Mouse (Mus musculus) kidney, embryonic 14.5 days (tissue): Measurements from ENCODE around the gene Olfr943. TPM values are rescaled to one million over a fixed set of nuclear protein-coding genes. Genes with fewer than 3 reads are reported as not detected.

ENCODE experiments used
- ATAC-seq: fragments of 200-750 bp; cut with Nextera tagmentation; 2 replicates; pipeline ENCODE4 v1.8.0; 2017; ENCODE audit warnings: moderate number of reproducible peaks, mild to moderate bottlenecking, moderate TSS enrichment, moderate library complexity; ENCODE audit not compliant: low FRiP score, low TSS enrichment
- H3K27ac ChIP-seq: fragments of 300-500 bp; sonication (generic); 2 replicates; pipeline ENCODE4 v1.5.1; 2014; ENCODE audit warnings: low read depth, mild to moderate bottlenecking, low read length, moderate library complexity, mixed read lengths
- H3K27me3 ChIP-seq: fragments of 300-500 bp; sonication (generic); 2 replicates; pipeline ENCODE4 v1.6.1; 2014; ENCODE audit warnings: mild to moderate bottlenecking, low read length; ENCODE audit not compliant: control insufficient read depth, insufficient read depth
- H3K36me3 ChIP-seq: fragments of 300-500 bp; sonication (generic); 2 replicates; pipeline ENCODE4 v1.6.1; 2014; ENCODE audit warnings: low read length, mixed read lengths; ENCODE audit not compliant: control insufficient read depth, insufficient read depth
- H3K4me1 ChIP-seq: fragments of 300-500 bp; sonication (generic); 2 replicates; pipeline ENCODE4 v1.6.1; 2014; ENCODE audit warnings: low read length, mixed read lengths; ENCODE audit not compliant: control insufficient read depth, insufficient read depth
- H3K4me2 ChIP-seq: fragments of 300-500 bp; sonication (generic); replicated peaks from 2 replicates; pipeline ENCODE4 v1.6.1; 2014; ENCODE audit warnings: low read depth, mild to moderate bottlenecking, low read length
- H3K4me3 ChIP-seq: fragments of 300-500 bp; sonication (generic); 2 replicates; pipeline ENCODE4 v1.5.1; 2014; ENCODE audit warnings: mild to moderate bottlenecking, low read length
- H3K9ac ChIP-seq: fragments of 300-500 bp; sonication (generic); 2 replicates; pipeline ENCODE4 v1.6.1; 2014; ENCODE audit warnings: low read depth, mild to moderate bottlenecking, low read length, moderate library complexity
- H3K9me3 ChIP-seq: fragments of 300-500 bp; sonication (generic); 2 replicates; pipeline ENCODE4 v1.6.1; 2016; ENCODE audit warnings: low read length; ENCODE audit not compliant: control insufficient read depth
- WGBS: fragments of 180-500 bp; shearing (Covaris S2); extraction: QIAGEN DNeasy Blood & Tissue Kit; methylation state at CpG from one replicate; pipeline ENCODE4 v1.1.7; 2014; 5-methylcytosine and 5-hydroxymethylcytosine counted together
- polyA plus RNA-seq: library from polyadenylated mRNA; unstranded; fragments of >200 nt; fragmentation: Nextera tagmentation; extraction: Ambion mirVana; gene quantifications from 2 replicates; pipeline ENCODE4 v1.2.1, GENCODE M21; 2014

The Olfr943 gene
- polyA plus RNA-seq: not detected in 2 replicates

GRCm38 (mm10) chr9:39166004-39166403, at the start of gene Olfr943:
Gene Olfr943, plus strand, starts transcription at chr9:39166304.
- Histone ChIP-seq H3K9ac (no peak within 1 kb of the TSS), H3K27me3 (no peaks in the 10 kb centered on the region), H3K4me1 (no peaks in the 10 kb centered on the region), H3K4me3 (no peak within 1 kb of the TSS), H3K4me2 (no peak within 1 kb of the TSS), H3K36me3 (no peaks in the 10 kb centered on the region), H3K27ac (no peak within 1 kb of the TSS), H3K9me3 (no peaks in the 10 kb centered on the region)
- 88% methylated on average over 5 of the region's 5 CpGs for WGBS
- ATAC-seq: no peak

- Histone ChIP-seq H3K36me3 (no peaks in the 10 kb centered on the region), H3K27ac (no peak overlapping the region), H3K9ac (no peak overlapping the region), H3K4me2 (no peak overlapping the region), H3K4me3 (no peak overlapping the region), H3K27me3 (no peaks in the 10 kb centered on the region), H3K4me1 (no peaks in the 10 kb centered on the region), H3K9me3 (no peaks in the 10 kb centered on the region)
- WGBS: 79% methylated on average over 1 of the region's 1 CpGs
- no peak for ATAC-seq
These were observed 38.8 kb upstream of the Olfr943 start for GRCm38 (mm10) chr9:39127326-39127725.

DNA sequence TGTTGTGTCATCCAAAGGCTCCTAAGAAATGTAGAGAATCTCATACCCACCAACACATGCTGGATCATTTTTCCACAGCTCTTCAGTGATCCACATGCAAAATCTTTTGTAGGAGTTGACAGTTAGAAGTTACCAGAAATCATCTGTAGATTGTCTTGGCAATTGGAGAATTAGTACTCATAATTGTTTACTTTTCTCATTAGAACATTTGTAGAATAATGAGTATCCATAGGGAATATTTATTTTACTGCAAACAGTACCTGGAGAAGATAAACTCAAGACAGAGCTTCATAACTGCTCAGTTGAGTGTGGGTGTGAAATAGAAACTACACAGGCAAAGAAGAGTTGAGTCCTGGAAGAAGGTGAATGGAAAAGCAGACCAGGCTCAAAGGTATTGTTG, 38.3 kb upstream of the Olfr943 start, which contains the start of gene Olfr27:
Olfr27 (plus strand) TSS at position 301 of the 400 bp plus-strand sequence.
- Histone ChIP-seq H3K9me3 (no peaks in the 10 kb centered on the region), H3K4me3 (no peak within 1 kb of the TSS), H3K4me1 (no peaks in the 10 kb centered on the region), H3K27me3 (no peaks in the 10 kb centered on the region), H3K4me2 (no peak within 1 kb of the TSS), H3K36me3 (no peaks in the 10 kb centered on the region), H3K9ac (no peak within 1 kb of the TSS), H3K27ac (no peak within 1 kb of the TSS)
- ATAC-seq: no peak

GRCm38 (mm10) chr9:39152401-39152800, 13.7 kb upstream of the Olfr943 start:
- Histone ChIP-seq H3K27me3 (no peaks in the 10 kb centered on the region), H3K4me1 (no peaks in the 10 kb centered on the region), H3K9me3 (no peaks in the 10 kb centered on the region), H3K27ac (no peak overlapping the region), H3K36me3 (no peaks in the 10 kb centered on the region), H3K4me2 (no peak overlapping the region), H3K4me3 (no peak overlapping the region), H3K9ac (no peak overlapping the region)
- no peak for ATAC-seq
- WGBS: 64% methylated on average over 1 of the region's 1 CpGs

DNA sequence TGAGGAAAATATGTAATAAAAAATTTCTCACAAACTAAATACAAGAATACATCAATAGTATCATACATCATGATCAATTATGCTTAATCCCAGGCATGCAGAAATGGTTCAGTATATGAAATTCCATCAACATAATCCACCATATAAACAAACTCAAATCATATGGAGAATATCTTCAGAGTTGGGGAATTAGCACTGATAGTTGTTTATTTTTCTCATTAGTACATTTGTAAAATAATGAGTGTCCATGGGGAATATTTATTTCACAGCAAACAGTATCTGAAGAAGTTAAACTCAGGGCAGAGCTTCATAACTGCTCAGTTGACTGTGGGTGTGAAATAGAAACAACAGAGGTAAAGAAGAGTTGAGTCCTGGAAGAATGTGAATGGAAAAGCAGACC, 35.5 kb downstream of the Olfr943 start, which contains the start of gene Olfr944:
Olfr944 (plus strand) TSS at position 301 of the 400 bp plus-strand sequence.
- Histone ChIP-seq H3K9me3 (no peaks in the 10 kb centered on the region), H3K27ac (no peak within 1 kb of the TSS), H3K4me3 (no peak within 1 kb of the TSS), H3K27me3 (no peaks in the 10 kb centered on the region), H3K4me2 (no peak within 1 kb of the TSS), H3K36me3 (no peaks in the 10 kb centered on the region), H3K4me1 (no peaks in the 10 kb centered on the region), H3K9ac (no peak within 1 kb of the TSS)
- no peak for ATAC-seq

Other genes with a start within 250 kb of the Olfr943 start
- gene Olfr930, start 236.5 kb upstream of the Olfr943 start, polyA plus RNA-seq: not detected in 2 replicates
- not detected in 2 replicates for gene Olfr933, start 194.0 kb upstream of the Olfr943 start, polyA plus RNA-seq
- gene Olfr934, start 178.0 kb upstream of the Olfr943 start, polyA plus RNA-seq: not detected in 2 replicates
- gene Olfr935, start 166.6 kb upstream of the Olfr943 start, polyA plus RNA-seq: not detected in 2 replicates
- not detected in 2 replicates for gene Olfr146, start 142.9 kb upstream of the Olfr943 start, polyA plus RNA-seq
- gene Olfr937, start 101.4 kb upstream of the Olfr943 start, polyA plus RNA-seq: not detected in 2 replicates
- not detected in 2 replicates for gene Olfr938, start 87.4 kb upstream of the Olfr943 start, polyA plus RNA-seq
- gene Olfr27, start 38.2 kb upstream of the Olfr943 start, polyA plus RNA-seq: not detected in 2 replicates
- not detected in 2 replicates for gene Olfr944, start 35.6 kb downstream of the Olfr943 start, polyA plus RNA-seq
- gene Olfr1537, start 83.7 kb downstream of the Olfr943 start, polyA plus RNA-seq: not detected in 2 replicates
- gene Olfr945, start 110.5 kb downstream of the Olfr943 start, polyA plus RNA-seq: not detected in 2 replicates
- not detected in 2 replicates for gene Olfr948, start 159.7 kb downstream of the Olfr943 start, polyA plus RNA-seq
- not detected in 2 replicates for gene Olfr951, start 221.1 kb downstream of the Olfr943 start, polyA plus RNA-seq